Mouse (Mus musculus): ENCODE measurements around the gene Gtf2a1.

DNA sequence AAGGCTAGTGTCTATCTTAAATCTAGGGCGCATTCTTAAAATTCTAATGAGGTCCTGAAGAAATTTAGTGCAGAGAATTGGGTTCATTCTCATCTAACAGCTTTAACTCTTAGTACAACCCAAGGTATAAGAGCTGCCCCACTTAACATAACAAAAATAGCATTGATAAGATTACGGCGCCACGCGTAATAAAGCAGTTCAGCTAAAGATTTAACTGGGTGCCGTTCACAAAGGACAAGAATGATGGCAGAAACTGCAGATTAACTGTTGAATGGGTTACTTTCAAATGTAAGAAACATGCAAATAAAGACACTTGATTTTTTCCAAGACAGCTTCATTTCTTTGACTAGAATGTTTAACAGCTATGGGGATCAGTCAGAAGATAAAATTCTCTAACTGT is 6.9 kb downstream of the Gtf2a1 start:
- TF ChIP-seq CTCF (IDR thresholded peaks at IDR 0.05; ENCODE audit: low read depth) (no peak), EP300 (IDR thresholded peaks at IDR 0.05; ENCODE audit: low read depth) (no peak)

Measured in heart, postnatal 0 days (tissue).